Mouse (Mus musculus): ENCODE measurements around the gene Neo1.

- TF ChIP-seq POLR2A (IDR thresholded peaks at IDR 0.05; ENCODE audit: extremely low read depth, insufficient read depth, low read length) (no peak), CTCF (IDR thresholded peaks at IDR 0.05; ENCODE audit: low read depth, low read length) (no peak)
Measured at GRCm38 (mm10) chr9:58889782-58890448, 146.3 kb downstream of the Neo1 start.

Data from liver, adult 2 months (tissue).